Mouse (Mus musculus) hindbrain, postnatal 0 days (tissue): ENCODE data around the gene Baiap2. TPM values are rescaled to one million over a fixed set of nuclear protein-coding genes. Genes with fewer than 3 reads are reported as not detected.

Experiments
- ATAC-seq: fragments of 200-750 bp; cut with Nextera tagmentation; 2 replicates; pipeline ENCODE4 v1.8.0; 2017; ENCODE audit warnings: mild to moderate bottlenecking, moderate TSS enrichment, moderate library complexity
- DNase-seq: peaks from one replicate; pipeline ENCODE4 v3.0.0-alpha.2; 2015; ENCODE audit warnings: low spot score
- H3K27ac ChIP-seq: fragments of 300-500 bp; sonication (generic); 2 replicates; pipeline ENCODE4 v1.5.1; 2014; ENCODE audit warnings: mild to moderate bottlenecking
- H3K27me3 ChIP-seq: fragments of 300-500 bp; sonication (generic); 2 replicates; pipeline ENCODE4 v1.6.1; 2014; ENCODE audit warnings: low read length, mixed read lengths; ENCODE audit not compliant: insufficient read depth
- H3K36me3 ChIP-seq: fragments of 300-500 bp; sonication (generic); 2 replicates; pipeline ENCODE4 v1.6.1; 2014; ENCODE audit warnings: low read length, mixed read lengths; ENCODE audit not compliant: insufficient read depth
- H3K4me1 ChIP-seq: fragments of 300-500 bp; sonication (generic); 2 replicates; pipeline ENCODE4 v1.6.1; 2014; ENCODE audit warnings: antibody characterized with exemption, low read length, mixed read lengths; ENCODE audit not compliant: insufficient read depth
- H3K4me2 ChIP-seq: fragments of 300-500 bp; sonication (generic); 2 replicates; pipeline ENCODE4 v1.6.1; 2014; ENCODE audit warnings: low read depth, mild to moderate bottlenecking, low read length, moderate library complexity, mixed read lengths
- H3K4me3 ChIP-seq: fragments of 300-500 bp; sonication (generic); 2 replicates; pipeline ENCODE4 v1.5.1; 2014; ENCODE audit warnings: low read length
- H3K9ac ChIP-seq: fragments of 300-500 bp; sonication (generic); replicated peaks from 2 replicates; pipeline ENCODE4 v1.6.1; 2014; ENCODE audit warnings: mild to moderate bottlenecking, low read length, moderate library complexity, mixed read lengths
- H3K9me3 ChIP-seq: fragments of 300-500 bp; sonication (generic); 2 replicates; pipeline ENCODE4 v1.6.1; 2016; ENCODE audit warnings: low read length, mixed read lengths
- CTCF ChIP-seq: IDR thresholded peaks from 2 replicates; pipeline ENCODE4 v1.5.1; 2016; ENCODE audit warnings: antibody characterized with exemption, control low read depth, low read depth
- WGBS: fragments of 180-500 bp; shearing (Covaris S2); extraction: QIAGEN DNeasy Blood & Tissue Kit; methylation state at CpG from one replicate; pipeline ENCODE4 v1.1.7; 2014; 5-methylcytosine and 5-hydroxymethylcytosine counted together
- polyA plus RNA-seq: library from polyadenylated mRNA; unstranded; fragments of >200 nt; fragmentation: Nextera tagmentation; extraction: Ambion mirVana; gene quantifications from 2 replicates; pipeline ENCODE4 v1.2.1, GENCODE M21; 2015
- total RNA-seq: library from RNA; depleted of rRNA; stranded (reverse); fragments of >200 nt; gene quantifications from 2 replicates; pipeline ENCODE4 v1.2.3, GENCODE M21; 2014

Gene Baiap2
- total and polyA plus RNA-seq, 2 experiments from 2014 or later = 30.8 to 62.4 TPM

DNA sequence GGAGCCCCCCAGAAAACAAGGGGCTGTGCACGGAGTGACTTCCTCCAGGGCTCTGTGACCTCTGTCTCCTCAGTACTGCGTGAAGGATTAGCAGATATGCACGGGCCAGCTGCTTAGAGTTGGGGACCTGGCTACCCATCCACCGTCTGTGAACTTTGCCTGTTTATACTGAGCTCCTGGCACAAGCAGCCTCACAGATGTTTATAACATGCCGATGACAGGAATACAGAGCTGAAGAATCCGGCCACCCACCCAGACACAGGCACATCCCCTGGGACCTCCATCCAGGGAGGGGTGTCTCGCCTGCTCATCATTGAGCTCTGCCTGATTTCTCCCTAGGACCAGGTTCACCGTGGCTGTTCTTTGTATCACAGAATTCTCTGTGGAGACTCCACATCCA lies 89.5 kb downstream of the Baiap2 start:
- H3K9me3 ChIP-seq = no peaks in the 10 kb centered on the region
- no peak overlapping the region for H3K4me2 ChIP-seq
- no peak overlapping the region for H3K27ac ChIP-seq
- peaks cover 7% of the 10 kb centered on the region for H3K4me1 ChIP-seq
- DNase-seq (no peak), ATAC-seq (no peak)
- no peaks in the 10 kb centered on the region for H3K36me3 ChIP-seq
- no peak for TF ChIP-seq CTCF
- H3K27me3 ChIP-seq = no peaks in the 10 kb centered on the region
- 49% methylated on average over 8 of the region's 8 CpGs for WGBS
- H3K9ac ChIP-seq = no peak overlapping the region
- H3K4me3 ChIP-seq = no peak overlapping the region

DNA sequence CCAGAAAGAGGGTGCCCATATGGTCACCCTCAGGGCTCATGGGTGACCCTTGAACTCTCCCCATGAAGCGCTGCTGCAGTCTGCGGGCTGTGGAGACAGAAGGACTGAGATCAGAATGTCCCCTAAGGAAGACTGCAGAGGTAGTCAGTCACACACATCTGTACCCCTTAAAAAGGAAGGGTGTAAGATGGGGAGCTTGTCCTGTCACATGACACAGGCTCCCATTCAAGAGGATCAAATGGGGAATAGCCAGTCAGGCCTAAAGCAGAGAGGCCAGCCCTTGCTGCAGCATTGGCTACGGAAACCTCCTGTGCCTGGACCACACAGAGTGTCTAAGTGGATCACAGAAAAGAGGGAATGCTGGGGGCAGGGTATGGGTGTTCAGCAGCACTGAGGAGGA lies 90.9 kb downstream of the Baiap2 start:
- TF ChIP-seq CTCF = no peak
- no peak overlapping the region for H3K4me2 ChIP-seq
- no peaks in the 10 kb centered on the region for H3K36me3 ChIP-seq
- H3K27me3 ChIP-seq = no peaks in the 10 kb centered on the region
- DNase-seq (no peak), ATAC-seq (no peak)
- H3K27ac ChIP-seq = no peak overlapping the region
- H3K9ac ChIP-seq = no peak overlapping the region
- no peaks in the 10 kb centered on the region for H3K9me3 ChIP-seq
- H3K4me1 ChIP-seq = peaks cover 7% of the 10 kb centered on the region
- H3K4me3 ChIP-seq = no peak overlapping the region
- WGBS = 69% methylated on average over 3 of the region's 3 CpGs

DNA sequence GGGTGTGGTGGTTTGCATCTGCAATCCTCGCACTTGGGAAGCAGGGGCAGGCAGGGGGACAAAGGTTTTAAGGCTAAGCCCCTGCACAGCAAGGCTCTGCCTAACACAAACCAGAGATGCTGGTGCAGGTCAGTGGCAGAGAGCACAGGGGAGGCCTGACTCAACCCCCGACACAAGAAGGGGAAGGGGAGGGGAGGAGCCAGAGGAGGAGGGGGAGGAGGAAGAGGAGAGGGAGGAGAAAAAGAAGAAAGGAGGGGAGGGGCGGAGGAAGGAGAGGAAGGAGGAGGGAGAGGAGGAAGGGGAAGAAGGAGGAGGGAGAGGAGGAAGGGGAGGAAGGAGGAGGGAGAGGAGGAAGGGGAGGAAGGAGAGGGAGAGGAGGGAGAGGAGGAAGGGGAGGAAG lies 91.7 kb downstream of the Baiap2 start:
- ATAC-seq = no peak
- 39% methylated on average over 3 of the region's 3 CpGs for WGBS

DNA sequence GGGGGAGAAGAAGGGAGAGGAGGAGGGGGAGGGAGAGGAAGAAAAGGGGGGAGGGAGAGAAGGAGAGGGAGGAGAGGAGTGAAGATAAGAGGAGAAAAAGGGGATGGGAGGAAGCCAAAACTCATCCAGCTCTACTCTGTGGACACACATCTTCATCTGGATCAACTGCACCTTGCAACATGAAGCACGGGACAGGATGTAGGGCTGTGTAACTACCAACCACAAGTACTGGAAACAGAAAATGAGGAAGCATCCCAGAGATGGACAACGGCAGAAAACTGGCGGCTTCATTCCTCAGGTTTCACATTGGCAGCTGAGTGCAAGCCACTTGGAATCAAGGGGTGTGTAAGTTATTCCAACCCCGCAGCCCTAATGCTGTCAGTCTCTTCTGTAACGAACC lies 92.2 kb downstream of the Baiap2 start:
- ATAC-seq (no peak), DNase-seq (no peak)
- no peak overlapping the region for H3K9ac ChIP-seq
- no peaks in the 10 kb centered on the region for H3K36me3 ChIP-seq
- H3K27ac ChIP-seq = no peak overlapping the region
- H3K27me3 ChIP-seq = no peaks in the 10 kb centered on the region
- H3K4me2 ChIP-seq = no peak overlapping the region
- no peaks in the 10 kb centered on the region for H3K9me3 ChIP-seq
- no peak for TF ChIP-seq CTCF
- no peak overlapping the region for H3K4me3 ChIP-seq
- H3K4me1 ChIP-seq = peaks cover 7% of the 10 kb centered on the region
- WGBS = 76% methylated on average over 5 of the region's 5 CpGs

More for the DNA sequence above, 91.7 kb downstream of the Baiap2 start:
- Histone ChIP-seq H3K9ac (no peak overlapping the region), H3K4me3 (no peak overlapping the region), H3K4me2 (no peak overlapping the region), H3K4me1 (peaks cover 7% of the 10 kb centered on the region), H3K27me3 (no peaks in the 10 kb centered on the region), H3K36me3 (no peaks in the 10 kb centered on the region), H3K27ac (no peak overlapping the region), H3K9me3 (no peaks in the 10 kb centered on the region)
- DNase-seq = no peak
- TF ChIP-seq CTCF = no peak

DNA sequence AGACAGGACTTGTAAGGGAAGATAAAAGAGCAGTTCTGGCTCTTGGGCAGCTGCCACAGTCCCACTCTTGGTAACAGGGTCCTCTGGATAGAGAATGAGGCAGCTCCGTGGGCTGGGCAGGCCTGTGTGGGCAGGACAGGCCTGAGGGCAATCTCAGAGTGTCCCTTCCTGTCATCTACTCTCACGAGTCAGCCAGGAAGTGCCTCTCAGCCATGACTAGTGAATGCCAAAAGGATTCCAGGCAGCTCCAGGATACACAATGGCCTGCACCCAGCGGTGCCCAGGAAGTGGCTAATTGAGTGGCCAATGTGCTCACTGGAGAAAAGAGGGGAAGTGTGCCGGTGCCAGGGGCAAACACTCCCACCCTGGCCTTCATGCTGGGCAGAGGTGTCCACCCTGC lies 97.0 kb downstream of the Baiap2 start:
- TF ChIP-seq CTCF = no peak
- Histone ChIP-seq H3K4me3 (no peak overlapping the region), H3K27me3 (no peaks in the 10 kb centered on the region), H3K9ac (0 out of 2 replicates have a peak overlapping the region, but pooled peaks have one; percentile 21), H3K36me3 (no peaks in the 10 kb centered on the region), H3K27ac (peak overlapping the region; percentile 62; the same call in 1 of the 2 replicates), H3K9me3 (no peaks in the 10 kb centered on the region), H3K4me1 (peaks cover 29% of the 10 kb centered on the region), H3K4me2 (no peak overlapping the region)
- ATAC-seq = peak; percentile 63
- WGBS = 20% methylated on average over 4 of the region's 4 CpGs
- DNase-seq = peak; percentile 46

DNA sequence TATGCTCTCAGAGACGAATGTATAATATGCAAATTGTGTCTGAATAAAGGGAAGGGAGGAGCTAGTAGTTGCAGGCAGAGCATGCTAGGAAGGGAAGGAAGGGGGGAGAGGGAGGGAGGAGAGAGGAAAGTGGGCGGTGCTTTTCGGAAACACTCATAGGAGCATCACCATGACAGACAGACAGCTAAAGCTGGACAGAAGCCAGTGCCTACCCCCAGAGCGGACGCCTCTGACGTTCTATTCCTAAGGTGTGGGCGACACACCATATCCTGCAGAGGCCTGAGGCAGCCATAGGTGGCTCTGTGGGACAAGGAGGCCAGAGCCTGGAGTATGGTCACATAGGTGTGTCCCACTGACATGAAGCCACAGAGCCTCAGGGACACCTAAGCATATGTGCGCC lies 97.9 kb downstream of the Baiap2 start:
- no peaks in the 10 kb centered on the region for H3K36me3 ChIP-seq
- no peaks in the 10 kb centered on the region for H3K9me3 ChIP-seq
- H3K27ac ChIP-seq = 0 out of 2 replicates have a peak overlapping the region, but pooled peaks have one; percentile 11
- no peak overlapping the region for H3K4me2 ChIP-seq
- H3K9ac ChIP-seq = no peak overlapping the region
- no peak for TF ChIP-seq CTCF
- H3K4me3 ChIP-seq = no peak overlapping the region
- 54% methylated on average over 8 of the region's 8 CpGs for WGBS
- no peak for ATAC-seq
- H3K4me1 ChIP-seq = peaks cover 37% of the 10 kb centered on the region
- no peaks in the 10 kb centered on the region for H3K27me3 ChIP-seq
- DNase-seq = no peak

DNA sequence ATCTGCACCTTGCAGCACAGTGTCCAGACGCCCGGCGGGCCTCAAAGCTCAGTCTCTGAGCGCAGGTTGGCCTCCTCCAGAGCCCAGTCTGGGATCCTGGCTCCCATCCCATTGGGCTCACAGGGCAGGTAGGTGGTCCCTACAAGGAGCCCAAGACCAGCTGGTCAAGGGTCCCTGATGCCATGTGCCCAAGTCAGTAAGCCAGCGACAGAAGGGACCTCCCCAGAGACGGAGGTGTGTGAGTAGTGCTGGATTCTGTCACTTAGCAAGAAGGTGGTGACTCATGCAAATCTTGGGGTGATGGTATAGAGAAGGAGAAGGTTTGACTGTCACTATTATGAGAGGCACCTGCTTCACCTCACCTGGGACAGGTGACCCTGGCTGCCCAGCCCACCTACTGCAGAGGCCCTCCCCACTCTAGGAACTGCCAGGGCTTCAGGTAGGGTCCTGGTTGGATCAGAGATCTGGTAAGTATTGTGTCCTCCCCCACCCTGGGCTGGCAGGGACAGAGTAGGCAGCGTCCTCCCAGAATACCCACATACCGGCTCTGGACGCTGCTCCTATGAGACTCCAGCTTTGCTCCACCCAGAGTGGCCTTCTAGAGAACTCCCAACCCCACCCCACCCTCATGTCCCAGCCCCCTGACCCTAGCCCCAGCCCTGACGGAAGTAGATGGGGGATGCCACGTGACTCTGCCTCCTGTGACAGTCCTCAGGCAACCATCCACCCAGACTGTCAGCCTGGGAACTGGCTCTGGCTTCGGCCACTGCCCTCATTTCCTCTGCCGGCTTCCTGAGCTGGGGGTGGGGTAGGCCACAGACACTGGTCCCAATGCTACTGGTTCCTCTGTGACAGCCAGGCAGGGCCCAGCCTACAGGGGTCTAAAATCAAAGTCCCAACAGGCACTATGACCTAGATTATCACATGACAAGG lies 98.9 kb downstream of the Baiap2 start:
- no peaks in the 10 kb centered on the region for H3K9me3 ChIP-seq
- DNase-seq = no peak
- H3K27me3 ChIP-seq = no peaks in the 10 kb centered on the region
- H3K27ac ChIP-seq = peak overlapping the region; percentile 46
- peak overlapping the region; percentile 16; the same call in 1 of the 2 replicates for H3K4me2 ChIP-seq
- 0 out of 2 replicates have a peak overlapping the region, but pooled peaks have one; percentile 9 for H3K9ac ChIP-seq
- TF ChIP-seq CTCF = no peak
- no peaks in the 10 kb centered on the region for H3K36me3 ChIP-seq
- no peak overlapping the region for H3K4me3 ChIP-seq
- ATAC-seq = no peak
- WGBS = 66% methylated on average over 13 of the region's 13 CpGs
- H3K4me1 ChIP-seq = peaks cover 37% of the 10 kb centered on the region
